8 mouse cellular contexts compared by ENCODE assay signal in genomic region chr7:73608070-73608803, GRCm38 (mm10).
DNase-seq lines count a peak whose midpoint lies in the region; ATAC-seq and TF ChIP-seq lines count a peak whose summit lies in the region.

No protein-coding gene starts in this region.

- no peaks in the 10 kb centered on the region for H3K9me3 ChIP-seq in kidney, embryonic 16.5 days (ENCODE audit: low read length)
- H3K9me3 ChIP-seq in hindbrain, postnatal 0 days (ENCODE audit: low read length): no peaks in the 10 kb centered on the region

- H3K27ac ChIP-seq in kidney, embryonic 16.5 days (ENCODE audit: low read length): peak overlapping the region; percentile 98
- peak overlapping the region; percentile 82 for H3K27ac ChIP-seq in hindbrain, postnatal 0 days

- no peaks in the 10 kb centered on the region for H3K27me3 ChIP-seq in kidney, embryonic 16.5 days (ENCODE audit: insufficient read depth, low read length)
- H3K27me3 ChIP-seq in hindbrain, postnatal 0 days (ENCODE audit: insufficient read depth, low read length): no peaks in the 10 kb centered on the region

- H3K9ac ChIP-seq in kidney, embryonic 16.5 days (replicated peaks; ENCODE audit: low read length): peak overlapping the region; percentile 60
- peak overlapping the region; percentile 58; the same call in 1 of the 2 replicates for H3K9ac ChIP-seq in hindbrain, postnatal 0 days (replicated peaks; ENCODE audit: low read length)

- peak overlapping the region; percentile 22; the same call in 1 of the 2 replicates for H3K4me3 ChIP-seq in kidney, embryonic 16.5 days (ENCODE audit: low read length)
- peak overlapping the region; percentile 33 for H3K4me3 ChIP-seq in hindbrain, postnatal 0 days (ENCODE audit: low read length)

- TF ChIP-seq POLR2A in brain, embryonic 14.5 days (IDR thresholded peaks at IDR 0.05; ENCODE audit: borderline replicate concordance, extremely low read depth, insufficient read depth, insufficient read length, poor library complexity, severe bottlenecking): no peak

- peak overlapping the region; percentile 65 for H3K4me2 ChIP-seq in kidney, embryonic 16.5 days (replicated peaks; ENCODE audit: low read depth, low read length)
- peak overlapping the region; percentile 74 for H3K4me2 ChIP-seq in hindbrain, postnatal 0 days (ENCODE audit: low read depth, low read length)

- no peaks in the 10 kb centered on the region for H3K36me3 ChIP-seq in kidney, embryonic 16.5 days (ENCODE audit: insufficient read depth, low read length)
- H3K36me3 ChIP-seq in hindbrain, postnatal 0 days (ENCODE audit: insufficient read depth, low read length): no peaks in the 10 kb centered on the region

- 19% methylated on average over 8 of the region's 8 CpGs for WGBS in kidney, embryonic 16.5 days
- WGBS in hindbrain, postnatal 0 days: 21% methylated on average over 8 of the region's 8 CpGs

- no peak for DNase-seq in kidney, postnatal 4 days
- peak; percentile 62 for DNase-seq in brain, embryonic 14.5 days (ENCODE audit: low read depth)
- no peak for DNase-seq in hindbrain, postnatal 0 days (ENCODE audit: low spot score)
- peak; percentile 54 for DNase-seq in naive thymus-derived CD4-positive, alpha-beta T cell, adult 2 months (ENCODE audit: low read depth)
- no peak for DNase-seq in c-Kit-positive CD71-positive TER-119-positive erythroid progenitor cells, embryonic 14.5 days (ENCODE audit: low spot score)
- DNase-seq in embryo, embryonic 10 days (ENCODE audit: low spot score): no peak

- TF ChIP-seq CTCF in brain, embryonic 14.5 days (IDR thresholded peaks at IDR 0.05; ENCODE audit: borderline replicate concordance, extremely low read depth, insufficient read depth, insufficient read length): no peak
- TF ChIP-seq CTCF in hindbrain, postnatal 0 days (IDR thresholded peaks at IDR 0.05; ENCODE audit: low read depth): no peak

- ATAC-seq in kidney, embryonic 16.5 days (ENCODE audit: low FRiP score, low TSS enrichment): no peak
- no peak for ATAC-seq in hindbrain, postnatal 0 days
- ATAC-seq in erythroid progenitor cell, adult 5-6 weeks (replicated peaks; ENCODE audit: low FRiP score, poor library complexity, severe bottlenecking): no peak

- H3K4me1 ChIP-seq in kidney, embryonic 16.5 days (ENCODE audit: insufficient read depth, low read length): peaks cover 18% of the 10 kb centered on the region; the same call in 1 of the 2 replicates
- no peaks in the 10 kb centered on the region for H3K4me1 ChIP-seq in hindbrain, postnatal 0 days (ENCODE audit: insufficient read depth, low read length)

Comparison
In these comparisons a context has a peak if more than half of its experiments do, and no peak if none do; other contexts are left out.
1. DNase-seq: peak in brain, embryonic 14.5 days (single experiment) and naive thymus-derived CD4-positive, alpha-beta T cell, adult 2 months (single experiment); none in kidney, postnatal 4 days (0 of 2), hindbrain, postnatal 0 days (single experiment), c-Kit-positive CD71-positive TER-119-positive erythroid progenitor cells, embryonic 14.5 days (single experiment) and embryo, embryonic 10 days (single experiment).